Comparison of ENCODE assay signal across 8 mouse cellular contexts in genomic region chr16:90453197-90453596, GRCm38 (mm10).
DNase-seq lines count a peak whose midpoint lies in the region; ATAC-seq and TF ChIP-seq lines count a peak whose summit lies in the region.

No protein-coding gene starts in this region.

- 29% methylated on average over 11 of the region's 11 CpGs for WGBS in heart, embryonic 11.5 days (ENCODE audit: insufficient replicate concordance)
- 43% methylated on average over 11 of the region's 11 CpGs for WGBS in stomach, embryonic 14.5 days
- 82% methylated on average over 11 of the region's 11 CpGs for WGBS in midbrain, postnatal 0 days
- 71% methylated on average over 11 of the region's 11 CpGs for WGBS in thymus, adult 2 months

- TF ChIP-seq CTCF in midbrain, postnatal 0 days (IDR thresholded peaks at IDR 0.05), result no peak
- TF ChIP-seq CTCF in thymus, adult 2 months (IDR thresholded peaks at IDR 0.05; ENCODE audit: borderline replicate concordance, control insufficient read depth, extremely low read depth, insufficient read depth, low read length, poor library complexity), result no peak

- H3K4me2 ChIP-seq in heart, embryonic 11.5 days, result peak overlapping the region; percentile 29; the same call in 1 of the 2 replicates
- H3K4me2 ChIP-seq in stomach, embryonic 14.5 days (replicated peaks; ENCODE audit: low read depth, low read length), result no peak overlapping the region
- no peak overlapping the region for H3K4me2 ChIP-seq in midbrain, postnatal 0 days (ENCODE audit: low read depth, low read length, poor library complexity, severe bottlenecking)

- H3K9me3 ChIP-seq in heart, embryonic 11.5 days (replicated peaks; ENCODE audit: control insufficient read depth, low read length), result no peaks in the 10 kb centered on the region
- no peaks in the 10 kb centered on the region for H3K9me3 ChIP-seq in stomach, embryonic 14.5 days (ENCODE audit: control insufficient read depth, low read depth, low read length)
- H3K9me3 ChIP-seq in midbrain, postnatal 0 days (ENCODE audit: low read length), result no peaks in the 10 kb centered on the region

- intact Hi-C loops in left cerebral cortex, postnatal 25 days (cut with DNase I), result no loop called here

- no peak for TF ChIP-seq POLR2A in thymus, adult 2 months (IDR thresholded peaks at IDR 0.05; ENCODE audit: control insufficient read depth, extremely low read depth, insufficient read depth, low read length, poor library complexity)

- peaks cover 18% of the 10 kb centered on the region for H3K36me3 ChIP-seq in heart, embryonic 11.5 days (ENCODE audit: control insufficient read depth, insufficient read depth, low read length)
- peaks cover 11% of the 10 kb centered on the region; the same call in 1 of the 2 replicates for H3K36me3 ChIP-seq in stomach, embryonic 14.5 days (ENCODE audit: control insufficient read depth, insufficient read depth, low read length)
- peaks cover 5% of the 10 kb centered on the region; the same call in 1 of the 2 replicates for H3K36me3 ChIP-seq in midbrain, postnatal 0 days (ENCODE audit: insufficient read depth, low read length)
- no peaks in the 10 kb centered on the region for H3K36me3 ChIP-seq in thymus, adult 2 months (ENCODE audit: control insufficient read depth, insufficient read depth, low read length)

- no peak overlapping the region for H3K9ac ChIP-seq in heart, embryonic 11.5 days (ENCODE audit: low read depth, low read length)
- no peak overlapping the region for H3K9ac ChIP-seq in stomach, embryonic 14.5 days (replicated peaks; ENCODE audit: low read depth, low read length)
- H3K9ac ChIP-seq in midbrain, postnatal 0 days (replicated peaks; ENCODE audit: low read length, poor library complexity, severe bottlenecking), result no peak overlapping the region

- peak; percentile 11 to 24 for DNase-seq in cerebellum, postnatal 36 days
- DNase-seq in cerebellum, adult 11 months, result no peak
- peak; percentile 72 for DNase-seq in brain, adult 2 months (ENCODE audit: low read depth, low spot score)
- DNase-seq in left cerebral cortex, postnatal 25 days (ENCODE audit: low spot score in 2 of 2), result peak; percentile 18 to 68
- no peak for DNase-seq in midbrain, postnatal 0 days (ENCODE audit: low spot score)
- DNase-seq in thymus, adult 2 months, result no peak

- H3K4me3 ChIP-seq in heart, embryonic 11.5 days (ENCODE audit: low read depth, low read length), result no peak overlapping the region
- no peak overlapping the region for H3K4me3 ChIP-seq in stomach, embryonic 14.5 days (ENCODE audit: low read depth, low read length)
- no peak overlapping the region for H3K4me3 ChIP-seq in midbrain, postnatal 0 days (ENCODE audit: low read depth, low read length)
- no peak overlapping the region for H3K4me3 ChIP-seq in thymus, adult 2 months (ENCODE audit: control insufficient read depth, insufficient read depth, low read length)

- peaks cover 60% of the 10 kb centered on the region for H3K4me1 ChIP-seq in heart, embryonic 11.5 days (ENCODE audit: control insufficient read depth, insufficient read depth, low read length)
- H3K4me1 ChIP-seq in stomach, embryonic 14.5 days (ENCODE audit: control insufficient read depth, insufficient read depth, low read length), result peaks cover 16% of the 10 kb centered on the region
- no peaks in the 10 kb centered on the region for H3K4me1 ChIP-seq in midbrain, postnatal 0 days (ENCODE audit: insufficient read depth, low read length)
- peaks cover 3% of the 10 kb centered on the region; the same call in 1 of the 2 replicates for H3K4me1 ChIP-seq in thymus, adult 2 months (replicated peaks; ENCODE audit: control insufficient read depth, insufficient read depth, low read length)

- ATAC-seq in heart, embryonic 11.5 days (replicated peaks; ENCODE audit: insufficient number of reproducible peaks, low FRiP score, low TSS enrichment), result no peak
- ATAC-seq in stomach, embryonic 14.5 days (ENCODE audit: insufficient number of reproducible peaks, insufficient read depth, low FRiP score, low read depth), result peak; percentile 69; the same call in 1 of the 2 replicates
- ATAC-seq in midbrain, postnatal 0 days (ENCODE audit: low FRiP score), result no peak

- peak overlapping the region; percentile 87 for H3K27ac ChIP-seq in heart, embryonic 11.5 days (ENCODE audit: low read depth, low read length)
- peak overlapping the region; percentile 67 for H3K27ac ChIP-seq in stomach, embryonic 14.5 days (ENCODE audit: low read length)
- no peak overlapping the region for H3K27ac ChIP-seq in midbrain, postnatal 0 days (ENCODE audit: low read depth, low read length)
- H3K27ac ChIP-seq in thymus, adult 2 months (ENCODE audit: control insufficient read depth, insufficient read depth, low read length), result no peak overlapping the region

- H3K27me3 ChIP-seq in heart, embryonic 11.5 days (ENCODE audit: control insufficient read depth, insufficient read depth, low read length), result no peaks in the 10 kb centered on the region
- no peaks in the 10 kb centered on the region for H3K27me3 ChIP-seq in stomach, embryonic 14.5 days (ENCODE audit: control insufficient read depth, insufficient read depth, low read length)
- no peaks in the 10 kb centered on the region for H3K27me3 ChIP-seq in midbrain, postnatal 0 days (ENCODE audit: insufficient read depth, low read length)
- no peaks in the 10 kb centered on the region for H3K27me3 ChIP-seq in thymus, adult 2 months (ENCODE audit: control insufficient read depth, insufficient read depth, low read length)

Comparison
In these comparisons a context has a peak if more than half of its experiments do, and no peak if none do; other contexts are left out.
1. DNase-seq: peak in cerebellum, postnatal 36 days (2 of 2), brain, adult 2 months (single experiment) and left cerebral cortex, postnatal 25 days (2 of 2); none in cerebellum, adult 11 months (single experiment), midbrain, postnatal 0 days (single experiment) and thymus, adult 2 months (single experiment).
2. H3K27ac ChIP-seq: peak in heart, embryonic 11.5 days (single experiment) and stomach, embryonic 14.5 days (single experiment); none in midbrain, postnatal 0 days (single experiment) and thymus, adult 2 months (single experiment).